Mouse (Mus musculus): ENCODE results near the gene Hspg2.

DNA sequence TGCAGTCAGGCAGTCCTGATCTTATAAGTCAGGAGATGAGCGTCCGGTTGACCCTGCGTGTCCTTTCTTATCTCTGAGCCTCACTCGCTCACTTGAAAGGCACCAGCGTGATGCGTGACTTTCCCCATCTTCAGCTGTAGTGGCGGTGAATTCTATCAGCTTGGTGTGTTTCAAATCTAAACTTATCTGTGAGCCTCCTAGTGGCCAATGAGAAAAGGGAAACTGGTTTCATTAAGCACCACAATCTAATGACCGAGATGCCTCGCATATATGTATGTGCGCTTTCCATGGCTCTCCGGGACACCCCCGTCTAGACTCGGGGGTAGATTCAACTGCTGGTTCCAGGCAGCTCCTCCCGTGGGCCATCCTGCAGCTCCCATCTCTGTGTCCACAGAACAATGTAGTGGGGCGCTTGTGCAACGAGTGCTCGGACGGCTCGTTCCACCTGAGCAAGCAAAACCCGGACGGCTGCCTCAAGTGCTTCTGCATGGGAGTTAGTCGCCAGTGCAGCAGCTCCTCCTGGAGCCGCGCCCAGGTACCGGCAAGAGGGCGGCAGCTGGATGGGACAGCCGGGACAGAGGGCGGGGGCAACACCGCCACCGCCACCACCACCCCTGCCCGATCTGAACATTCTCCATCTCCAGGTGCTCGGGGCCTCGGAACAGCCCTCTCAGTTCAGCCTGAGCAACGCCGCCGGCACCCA, 49.6 kb downstream of the Hspg2 start:
- TF ChIP-seq POLR2A (IDR thresholded peaks at IDR 0.05; ENCODE audit: insufficient read depth, low read length) (no peak), CTCF (IDR thresholded peaks at IDR 0.05; ENCODE audit: low read depth, low read length) (peak; percentile 18)
